Mouse (Mus musculus) thymus, postnatal 25 days (tissue): Measurements from ENCODE around the gene Nit1.
"Not testable (repeated sequence)": the region's sequence is repeated elsewhere in the genome, so short reads cannot be mapped to it uniquely, and the experiment has no call there.

Source experiments
- DNase-seq: peaks from one replicate; pipeline ENCODE4 v3.0.0; 2022

Nit1 gene

GRCm38 (mm10) chr1:171348665-171349064, 3.2 kb upstream of the Nit1 start:
- no peak for DNase-seq

- DNase-seq = no peak
Measured at GRCm38 (mm10) chr1:171346095-171346450, 627 bp upstream of the Nit1 start.

GRCm38 (mm10) chr1:171344715-171345114, 731 bp downstream of the Nit1 start:
- DNase-seq = no peak

DNA sequence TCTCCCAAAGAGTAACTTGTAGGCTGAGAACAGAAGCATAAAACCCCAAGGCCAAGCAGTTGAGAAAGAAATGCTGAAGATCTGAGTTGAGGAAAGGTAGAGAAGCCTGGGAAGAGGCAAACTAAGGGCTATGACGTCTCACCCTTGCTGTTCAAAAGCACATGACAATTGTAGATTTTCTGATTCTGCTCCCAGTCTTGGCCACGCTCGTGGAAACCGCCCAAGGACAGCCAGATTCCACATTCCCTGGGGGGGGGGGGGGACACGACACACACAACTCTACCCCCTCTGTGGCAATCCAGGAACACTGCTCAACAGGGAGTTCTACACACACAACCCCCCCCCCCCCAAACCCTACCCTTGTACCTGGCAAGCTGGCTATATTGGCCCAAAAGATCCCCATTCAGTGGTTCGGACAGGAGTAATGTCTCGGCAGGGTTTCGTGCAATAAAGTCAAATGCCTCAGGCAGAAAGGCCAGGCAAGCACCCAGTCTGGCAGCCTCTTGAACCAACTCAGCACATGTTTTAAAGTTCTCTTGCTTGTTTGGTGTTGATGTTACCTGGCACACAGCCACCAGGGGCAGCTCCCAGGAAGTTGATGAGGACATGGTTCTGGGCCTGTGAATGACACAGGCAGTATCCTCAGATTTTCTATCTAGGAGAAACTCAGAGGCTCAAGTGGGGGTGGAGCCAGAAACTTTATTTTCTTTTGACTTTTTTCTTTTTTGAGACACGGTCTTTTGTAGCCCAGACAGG, 1.3 kb downstream of the Nit1 start:
- no peak for DNase-seq

DNA sequence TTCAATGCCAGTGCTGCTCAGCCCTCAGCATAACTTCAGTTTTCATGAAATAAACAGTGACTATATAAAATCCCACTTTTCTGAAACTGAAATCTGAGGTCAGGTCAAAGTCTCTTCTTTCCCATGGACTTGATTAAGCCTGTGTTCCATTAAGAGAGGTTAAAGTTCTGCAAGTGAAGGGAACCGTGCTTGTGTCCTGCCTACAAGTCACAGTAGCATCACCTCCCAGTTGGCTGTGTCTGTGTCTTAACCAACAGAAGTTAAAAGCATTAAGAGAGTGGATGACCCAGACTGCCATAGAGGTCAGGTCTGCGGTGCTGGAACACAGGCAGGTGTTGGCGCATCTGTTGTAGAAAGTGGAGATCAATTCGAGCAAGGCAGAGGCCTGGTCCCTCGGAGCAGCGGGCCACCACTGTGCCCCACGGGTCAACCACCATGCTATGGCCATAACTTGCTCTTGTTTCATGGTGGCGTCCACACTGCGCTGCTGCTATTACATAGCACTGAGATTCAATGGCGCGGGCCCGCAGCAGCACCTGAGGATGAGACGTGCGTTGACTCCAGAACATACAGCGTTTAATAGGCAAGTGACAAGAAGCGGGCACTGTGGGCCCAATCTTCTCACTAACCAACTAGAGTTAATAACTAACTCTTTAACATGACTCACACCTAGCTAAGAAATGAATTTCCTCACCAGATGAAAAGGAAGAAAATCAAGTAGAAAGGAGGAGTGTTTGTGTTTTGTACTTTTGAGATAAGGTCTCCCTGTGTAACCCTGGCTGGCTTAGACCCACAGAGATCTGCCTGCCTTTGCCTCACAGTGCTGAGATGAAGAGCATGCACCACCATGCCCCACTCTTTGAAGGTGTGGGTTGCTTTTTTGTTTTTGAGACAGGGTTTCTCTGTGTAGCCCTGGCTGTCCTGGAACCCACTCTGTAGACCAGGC, 2.9 kb downstream of the Nit1 start:
- no peak for DNase-seq

DNA sequence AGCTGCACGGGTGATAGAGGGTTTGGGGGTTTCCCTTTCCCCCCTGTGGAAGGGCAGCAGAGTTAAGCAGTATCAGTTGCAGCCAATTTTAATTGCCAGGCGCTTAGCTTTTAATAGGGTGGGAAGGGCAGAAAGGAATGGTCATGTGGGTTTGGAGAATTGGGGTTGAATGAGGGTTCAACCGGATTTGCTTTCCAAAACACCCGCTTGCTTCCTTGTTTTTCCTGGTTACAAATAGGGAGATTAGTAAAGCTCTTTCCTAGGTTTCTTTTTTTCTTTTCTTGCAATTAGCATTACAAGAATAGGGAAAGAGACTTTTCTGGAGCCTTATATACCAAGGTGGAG, 15.3 kb downstream of the Nit1 start:
- no peak for DNase-seq

DNA sequence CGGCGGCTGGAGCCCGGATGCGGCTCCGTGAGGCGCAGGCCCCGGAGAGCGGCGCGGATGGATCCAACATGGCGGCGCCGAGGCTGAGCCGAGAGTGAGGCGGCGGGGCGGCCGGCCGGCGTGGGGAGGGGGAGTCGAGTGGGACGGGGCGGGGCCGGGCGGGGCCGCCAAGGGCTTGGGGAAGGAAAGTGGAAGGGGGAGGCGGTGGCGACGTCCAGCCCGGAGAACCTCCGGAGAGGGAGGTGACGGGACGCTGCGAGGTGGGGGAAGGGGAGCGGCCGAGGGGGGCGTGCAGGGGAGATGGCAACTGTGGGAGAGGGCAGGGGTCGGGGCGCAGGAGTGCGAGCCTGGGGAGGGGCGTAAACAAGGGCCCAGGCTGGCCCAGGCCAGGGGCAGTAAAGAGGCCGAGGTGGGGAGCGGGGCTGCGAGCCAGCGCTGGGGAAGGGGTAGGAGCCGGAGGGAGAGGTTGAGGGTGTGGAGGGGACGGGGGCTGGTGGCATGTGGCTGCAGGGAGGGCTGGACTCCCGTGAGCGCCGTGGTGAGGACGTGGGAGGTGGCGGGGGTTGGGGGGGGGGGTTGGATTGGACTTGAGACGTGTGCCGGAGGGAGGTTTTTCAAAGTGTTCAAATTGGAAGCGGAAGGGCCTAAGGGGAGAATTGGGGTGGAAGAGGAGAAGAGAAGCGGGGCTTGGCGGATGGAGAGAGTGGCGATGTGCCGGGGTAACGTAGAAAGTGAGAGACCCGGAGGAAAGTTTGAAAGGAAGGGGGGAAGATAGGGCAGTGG, 15.8 kb downstream of the Nit1 start:
- peak; percentile 41 for DNase-seq

DNA sequence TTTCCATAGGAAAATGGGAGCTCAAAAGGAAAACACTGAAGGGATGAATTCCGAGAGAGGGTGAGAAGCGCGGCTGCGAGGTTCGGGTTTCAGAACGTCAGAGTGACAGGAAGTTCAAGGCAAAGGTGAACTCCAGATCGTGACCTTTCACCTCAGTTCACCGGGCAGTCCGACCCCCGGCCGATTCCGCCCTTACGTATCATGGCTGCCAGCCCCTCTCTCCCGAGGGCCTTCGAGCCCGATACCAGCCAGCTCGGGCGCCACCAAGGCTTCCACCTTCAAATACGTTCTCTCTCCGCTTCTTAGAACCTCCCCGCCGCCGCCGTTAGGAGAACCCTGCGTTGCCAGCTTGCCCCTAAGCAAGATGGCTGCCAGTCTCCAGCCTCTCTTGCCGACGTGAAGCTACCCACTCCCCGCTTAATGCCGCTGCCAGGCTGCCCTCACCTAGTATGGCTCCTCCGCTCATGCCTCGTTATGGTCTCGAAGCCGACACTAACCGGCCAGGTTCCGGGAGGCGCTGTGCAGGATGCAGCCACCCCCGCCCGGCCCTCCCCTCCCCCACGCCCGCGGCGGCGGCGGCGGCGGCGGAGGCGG, 16.5 kb downstream of the Nit1 start, which contains the start of gene Dedd:
Gene Dedd, plus strand, starts transcription at position 307 of the 594 bp plus-strand sequence.
- peak; percentile 92 for DNase-seq

DNA sequence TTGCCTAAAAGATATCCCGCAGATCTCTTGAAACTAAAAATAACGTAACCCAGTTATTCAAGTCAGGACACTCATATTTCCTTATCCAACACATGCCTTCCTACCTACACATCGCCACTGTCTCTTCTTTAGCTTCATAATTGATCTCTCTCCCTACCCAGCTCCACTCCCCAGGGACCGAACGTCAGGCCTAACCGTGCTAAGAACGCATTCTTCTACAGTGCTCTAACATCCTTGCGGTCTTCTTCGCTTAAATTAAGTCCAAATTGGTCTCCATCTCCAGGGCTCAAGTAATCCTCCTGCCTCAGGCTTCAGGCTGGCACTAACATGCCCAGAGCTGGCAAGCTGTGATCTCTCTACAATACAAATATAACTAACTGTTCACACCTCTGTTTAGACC, 17.2 kb downstream of the Nit1 start:
- no peak for DNase-seq

DNA sequence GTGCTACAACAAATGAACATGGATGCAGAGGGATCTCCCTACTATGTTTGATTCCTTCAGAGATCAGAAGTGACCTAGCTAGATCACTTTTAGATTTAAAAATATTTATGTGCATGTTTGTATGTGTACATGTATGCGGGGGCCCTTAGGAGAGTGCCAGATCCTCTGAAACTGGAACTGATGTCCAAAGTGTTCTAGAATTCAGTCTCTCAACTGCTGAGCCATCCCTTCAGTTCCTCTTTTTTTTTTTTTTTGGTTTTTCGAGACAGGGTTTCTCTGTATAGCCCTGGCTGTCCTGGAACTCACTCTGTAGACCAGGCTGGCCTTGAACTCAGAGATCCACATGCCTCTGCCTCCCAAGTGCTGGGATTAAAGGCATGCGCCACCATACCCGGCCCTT, 18.9 kb downstream of the Nit1 start:
- not testable (repeated sequence) for DNase-seq

GRCm38 (mm10) chr1:171325571-171325970, 19.9 kb downstream of the Nit1 start:
- DNase-seq = no peak

DNA sequence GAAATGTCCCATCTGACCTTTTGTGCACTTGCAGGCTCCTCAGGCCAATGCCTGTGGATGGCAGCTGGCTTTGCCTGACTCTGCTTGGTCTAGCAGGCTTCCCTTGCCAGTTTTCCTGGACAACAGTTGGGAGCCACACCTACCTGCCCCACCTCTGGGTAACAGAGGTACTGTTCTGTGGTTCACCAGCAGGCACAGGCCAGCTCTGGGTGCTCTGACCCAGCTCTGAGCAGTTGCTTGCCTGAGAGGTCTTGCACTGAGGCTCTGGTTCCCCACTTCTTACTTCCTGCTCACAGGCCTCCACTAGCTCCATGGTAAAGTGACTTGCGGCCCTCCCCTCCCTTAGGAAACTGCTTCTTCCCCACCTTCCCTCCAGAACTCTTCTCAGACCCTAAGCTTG, 23.4 kb downstream of the Nit1 start:
- no peak for DNase-seq

DNA sequence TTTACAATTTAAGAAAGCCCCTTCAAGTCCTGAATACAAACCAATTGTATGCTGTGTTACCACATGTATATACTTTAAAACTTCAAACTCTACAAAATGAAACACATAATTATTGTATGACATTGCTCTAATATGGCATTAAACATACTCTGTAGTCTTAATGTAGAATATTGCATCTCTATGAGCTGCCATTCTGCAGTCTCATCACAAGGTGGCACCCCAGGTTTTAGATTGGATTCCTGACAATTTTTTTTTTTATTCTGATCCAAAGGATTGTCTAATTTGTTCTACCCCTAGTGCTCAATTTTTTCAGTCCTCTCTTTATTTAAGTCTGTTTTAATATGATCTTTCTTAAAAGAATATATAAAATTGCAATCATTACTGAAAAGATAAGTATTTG, 24.0 kb downstream of the Nit1 start:
- DNase-seq = peak; percentile 18

- DNase-seq = no peak
Measured at GRCm38 (mm10) chr1:171320151-171320550, 25.3 kb downstream of the Nit1 start.

DNA sequence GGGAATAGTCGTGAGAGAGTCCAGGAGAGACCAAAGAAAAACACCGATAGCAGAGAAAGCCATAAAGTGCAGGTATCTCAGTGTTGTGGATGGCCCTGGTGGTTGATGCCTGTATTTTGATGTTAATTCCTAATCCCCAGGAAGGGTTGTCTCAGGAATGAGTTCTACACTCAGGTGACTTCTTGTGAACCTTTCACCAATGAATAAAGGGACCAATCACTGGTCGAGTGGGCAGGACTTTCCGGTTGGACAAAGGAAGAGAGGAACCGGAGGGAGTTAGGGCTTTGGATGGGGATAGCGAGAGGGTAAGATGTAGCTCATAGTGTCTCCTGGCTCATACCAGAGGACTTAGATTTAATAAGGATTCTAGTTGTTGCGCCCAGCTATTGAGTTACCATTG, 25.7 kb downstream of the Nit1 start:
- DNase-seq = no peak

DNA sequence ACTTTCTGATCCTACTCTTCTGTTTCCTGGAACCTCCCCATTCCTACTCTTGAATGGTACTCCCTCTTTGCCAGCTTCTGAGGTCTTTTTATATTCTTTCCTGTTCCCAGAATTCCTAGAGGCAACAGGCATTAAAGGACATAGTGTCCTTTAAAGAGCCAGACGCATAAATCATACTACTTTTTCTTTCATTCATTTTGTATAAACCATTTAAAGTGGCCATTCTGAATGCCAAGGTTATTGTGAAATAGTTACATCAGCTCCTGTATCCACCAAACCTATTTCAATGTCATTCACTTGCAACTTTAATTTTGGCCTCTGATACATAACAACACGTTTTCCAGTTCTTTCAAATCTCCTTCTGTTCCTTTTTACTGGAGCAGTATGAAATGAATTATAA, 36.1 kb downstream of the Nit1 start:
- no peak for DNase-seq

GRCm38 (mm10) chr1:171306157-171306556, 39.3 kb downstream of the Nit1 start:
- DNase-seq = not testable (repeated sequence)

GRCm38 (mm10) chr1:171298226-171298625, 47.2 kb downstream of the Nit1 start:
- DNase-seq = no peak

DNA sequence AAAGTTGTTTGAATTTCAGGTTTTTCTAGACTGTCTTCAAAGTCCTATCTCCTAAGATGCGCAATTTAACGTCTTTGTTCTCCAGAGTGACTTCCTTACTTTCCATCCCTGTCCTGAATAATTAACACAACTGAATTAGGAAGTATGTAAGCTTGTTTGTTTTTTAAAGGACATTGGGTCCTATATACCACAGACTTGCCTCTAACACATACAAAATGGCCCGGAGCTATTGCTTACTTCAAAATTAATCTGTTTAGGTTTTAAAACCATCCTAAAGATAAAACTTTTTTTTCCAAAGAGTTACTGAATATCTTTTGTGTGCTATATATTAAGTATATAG, 50.4 kb downstream of the Nit1 start:
- DNase-seq = no peak

- DNase-seq = peak; percentile 85
Measured at GRCm38 (mm10) chr1:171294298-171295062, 51.0 kb downstream of the Nit1 start, which contains the start of gene Ufc1. Gene Ufc1 (minus strand): TSS chr1:171295024.

GRCm38 (mm10) chr1:171293906-171294297, 51.5 kb downstream of the Nit1 start:
- no peak for DNase-seq

DNA sequence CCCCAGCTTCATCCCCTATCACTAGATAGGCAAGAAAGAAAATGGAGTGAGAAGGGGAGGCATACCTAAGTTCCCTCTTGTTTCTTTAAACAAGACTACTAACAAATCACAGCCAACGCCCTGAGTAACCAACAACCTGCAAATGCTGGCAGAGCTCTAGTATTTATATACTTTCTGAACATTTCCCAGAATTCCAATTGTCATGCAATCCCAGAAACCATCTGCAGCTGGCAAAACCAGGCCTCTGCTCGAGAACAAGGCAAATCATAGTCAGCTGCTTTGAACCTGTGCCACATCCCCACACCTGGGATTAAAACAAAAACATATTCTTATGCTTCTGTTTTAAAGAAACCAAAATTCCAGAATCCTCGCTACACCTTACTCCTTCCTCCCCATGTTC, 52.1 kb downstream of the Nit1 start:
- DNase-seq = no peak
